In genomic region chr19:4122411-4123370, GRCm38 (mm10) we compare ENCODE assay signal across 20 mouse cellular contexts. TPM values are rescaled to one million over a fixed set of nuclear protein-coding genes. Genes with fewer than 3 reads are reported as not detected.
DNase-seq lines count a peak whose midpoint lies in the region; ATAC-seq and TF ChIP-seq lines count a peak whose summit lies in the region.
"Had no signal": no experiment of that assay in that cellular context is flagged by ENCODE, and none has a peak within 500 bp of the region (broad histone marks: within the 10 kb centered on the region; RNA-seq: fewer than 3 reads in every experiment).

No protein-coding gene starts in this region.

- H3K9ac ChIP-seq in liver, embryonic 16.5 days (ENCODE audit: low read depth, low read length), result no peak overlapping the region
- H3K9ac ChIP-seq: embryonic facial prominence, embryonic 15.5 days; forebrain, embryonic 15.5 days; midbrain, embryonic 15.5 days had no signal

- peak overlapping the region; percentile 84 for H3K27ac ChIP-seq in bone marrow macrophage, adult 2 months (ENCODE audit: insufficient read depth, low read depth, low read length)
- peak overlapping the region; percentile 75 for H3K27ac ChIP-seq in liver, embryonic 16.5 days (ENCODE audit: low read length)
- no peak overlapping the region for H3K27ac ChIP-seq in midbrain, embryonic 10.5 days (replicated peaks)
- H3K27ac ChIP-seq: embryonic facial prominence, embryonic 15.5 days had no signal

- no peaks in the 10 kb centered on the region for H3K36me3 ChIP-seq in liver, embryonic 16.5 days (ENCODE audit: control insufficient read depth, insufficient read depth)
- H3K36me3 ChIP-seq in midbrain, embryonic 10.5 days, result peaks cover 10% of the 10 kb centered on the region

- peak; percentile 43 for DNase-seq in CD4-positive, CD25-positive, alpha-beta regulatory T cell, adult 2 months (ENCODE audit: low read depth, low spot score)
- peak; percentile 45 for DNase-seq in 3T3-L1 (ENCODE audit: low read depth, low spot score)
- no peak for DNase-seq in thymus, postnatal 4 days
- no peak for DNase-seq in lung, postnatal 10 days
- DNase-seq in midbrain, embryonic 10.5 days (ENCODE audit: low spot score), result no peak
- DNase-seq: cerebellum, adult 2 months; gastrocnemius, postnatal 10 days; kidney, adult 11 months; kidney, postnatal 4 days; thymus, adult 2 months had no signal

- no peak overlapping the region for H3K4me3 ChIP-seq in bone marrow macrophage, adult 2 months (ENCODE audit: insufficient read depth, low read length)
- no peak overlapping the region for H3K4me3 ChIP-seq in liver, embryonic 16.5 days (ENCODE audit: low read depth, low read length)
- H3K4me3 ChIP-seq in midbrain, embryonic 10.5 days, result no peak overlapping the region
- H3K4me3 ChIP-seq: embryonic facial prominence, embryonic 15.5 days; forebrain, embryonic 15.5 days had no signal

- no peaks in the 10 kb centered on the region for H3K9me3 ChIP-seq in liver, embryonic 16.5 days (replicated peaks; ENCODE audit: control insufficient read depth, low read length)
- H3K9me3 ChIP-seq in midbrain, embryonic 10.5 days (replicated peaks), result no peaks in the 10 kb centered on the region
- H3K9me3 ChIP-seq: embryonic facial prominence, embryonic 15.5 days; forebrain, embryonic 15.5 days; midbrain, embryonic 15.5 days had no signal

- H3K4me2 ChIP-seq in liver, embryonic 16.5 days (ENCODE audit: low read depth, low read length), result peak overlapping the region; percentile 18
- H3K4me2 ChIP-seq: embryonic facial prominence, embryonic 15.5 days; forebrain, embryonic 15.5 days; heart, embryonic 11.5 days had no signal

- 27% methylated on average over 7 of the region's 7 CpGs for WGBS in liver, embryonic 16.5 days (ENCODE audit: insufficient replicate concordance)
- 86% methylated on average over 7 of the region's 7 CpGs for WGBS in midbrain, embryonic 10.5 days

- TF ChIP-seq POLR2A in bone marrow macrophage, adult 2 months (IDR thresholded peaks at IDR 0.05; ENCODE audit: borderline replicate concordance, low read depth, low read length), result no peak

- no peak for TF ChIP-seq CTCF in bone marrow macrophage, adult 2 months (IDR thresholded peaks at IDR 0.05; ENCODE audit: low read depth, low read length)

- H3K27me3 ChIP-seq in liver, embryonic 16.5 days (ENCODE audit: control insufficient read depth, insufficient read depth, low read depth, low read length), result no peaks in the 10 kb centered on the region
- H3K27me3 ChIP-seq in midbrain, embryonic 10.5 days (ENCODE audit: low read depth, poor library complexity, severe bottlenecking), result peaks cover 8% of the 10 kb centered on the region; the same call in 1 of the 2 replicates
- H3K27me3 ChIP-seq: embryonic facial prominence, embryonic 15.5 days; forebrain, embryonic 15.5 days; midbrain, embryonic 15.5 days had no signal

- peaks cover 41% of the 10 kb centered on the region for H3K4me1 ChIP-seq in bone marrow macrophage, adult 2 months (ENCODE audit: control insufficient read depth, insufficient read depth, low read length)
- peaks cover 58% of the 10 kb centered on the region for H3K4me1 ChIP-seq in liver, embryonic 16.5 days (ENCODE audit: control insufficient read depth, low read depth, low read length)
- peaks cover 35% of the 10 kb centered on the region for H3K4me1 ChIP-seq in midbrain, embryonic 10.5 days

- ATAC-seq in CD4-positive, CD25-positive, alpha-beta regulatory T cell, adult 4 months, result no peak
- ATAC-seq in liver, embryonic 16.5 days (ENCODE audit: low read depth), result no peak
- ATAC-seq: forebrain, embryonic 15.5 days had no signal

RNA-seq across cellular contexts. Expression of gene Aip, which starts 3.0 kb away (rescaled TPM):
- polyA plus RNA-seq in CD4-positive, CD25-positive, alpha-beta regulatory T cell, adult 4 months (2017; shearing (Covaris generic)), result 100 to 1,000 TPM; 179 to 208 TPM
- polyA plus RNA-seq in bone marrow macrophage, adult 2 months (2012; ENCODE audit: insufficient read depth, insufficient read length, missing spikeins), result 75.1 and 75.6 TPM in 2 replicates
- polyA plus RNA-seq in liver, embryonic 16.5 days (2015; fragmentation: Nextera tagmentation; extraction: Ambion mirVana), result 32.4 and 32.6 TPM in 2 replicates
- polyA plus RNA-seq in midbrain, embryonic 10.5 days (2016; fragmentation: Nextera tagmentation; extraction: Ambion mirVana), result 60.6 and 61.7 TPM in 2 replicates

RNA-seq across cellular contexts. Expression of gene Gpr152, which starts 16.9 kb away (rescaled TPM):
- polyA plus RNA-seq in CD4-positive, CD25-positive, alpha-beta regulatory T cell, adult 4 months (2017; shearing (Covaris generic)), result under 1 TPM in 1 of 2 experiments, not detected in 1; 0.29 TPM
- polyA plus RNA-seq in bone marrow macrophage, adult 2 months (2012; ENCODE audit: insufficient read depth, insufficient read length, missing spikeins), result not detected in 2 replicates
- polyA plus RNA-seq in liver, embryonic 16.5 days (2015; fragmentation: Nextera tagmentation; extraction: Ambion mirVana), result 0.02 TPM in 1 of 2 replicates, not detected in the other
- not detected in 2 replicates for polyA plus RNA-seq in midbrain, embryonic 10.5 days (2016; fragmentation: Nextera tagmentation; extraction: Ambion mirVana)
- polyA plus RNA-seq: embryonic facial prominence, embryonic 15.5 days; forebrain, embryonic 15.5 days; heart, embryonic 11.5 days; limb, embryonic 11.5 days; lung, embryonic 16.5 days; neural tube, embryonic 14.5 days had no signal

RNA-seq across cellular contexts. Expression of gene Cabp4, which starts 21.1 kb away (rescaled TPM):
- polyA plus RNA-seq in CD4-positive, CD25-positive, alpha-beta regulatory T cell, adult 4 months (2017; shearing (Covaris generic)), result under 1 TPM; 0.79 to 0.92 TPM
- polyA plus RNA-seq in bone marrow macrophage, adult 2 months (2012; ENCODE audit: insufficient read depth, insufficient read length, missing spikeins), result not detected in 2 replicates
- polyA plus RNA-seq in liver, embryonic 16.5 days (2015; fragmentation: Nextera tagmentation; extraction: Ambion mirVana), result 0.18 and 0.20 TPM in 2 replicates
- not detected in 2 replicates for polyA plus RNA-seq in midbrain, embryonic 10.5 days (2016; fragmentation: Nextera tagmentation; extraction: Ambion mirVana)
- polyA plus RNA-seq: heart, embryonic 11.5 days; limb, embryonic 11.5 days; lung, embryonic 16.5 days had no signal

RNA-seq across cellular contexts. Expression of gene Pitpnm1, which starts 22.9 kb away (rescaled TPM):
- polyA plus RNA-seq in CD4-positive, CD25-positive, alpha-beta regulatory T cell, adult 4 months (2017; shearing (Covaris generic)), result 100 to 1,000 TPM in 1 of 2 experiments, 10 to 100 TPM in 1; 98.7 to 113 TPM
- polyA plus RNA-seq in bone marrow macrophage, adult 2 months (2012; ENCODE audit: insufficient read depth, insufficient read length, missing spikeins), result 72.3 and 86.7 TPM in 2 replicates
- 6.6 and 7.3 TPM in 2 replicates for polyA plus RNA-seq in liver, embryonic 16.5 days (2015; fragmentation: Nextera tagmentation; extraction: Ambion mirVana)
- polyA plus RNA-seq in midbrain, embryonic 10.5 days (2016; fragmentation: Nextera tagmentation; extraction: Ambion mirVana), result 12.8 and 15.1 TPM in 2 replicates

RNA-seq across cellular contexts. Expression of gene Cdk2ap2, which starts 25.7 kb away (rescaled TPM):
- 100 to 1,000 TPM; 328 to 403 TPM for polyA plus RNA-seq in CD4-positive, CD25-positive, alpha-beta regulatory T cell, adult 4 months (2017; shearing (Covaris generic))
- polyA plus RNA-seq in bone marrow macrophage, adult 2 months (2012; ENCODE audit: insufficient read depth, insufficient read length, missing spikeins), result 98.0 and 98.3 TPM in 2 replicates
- polyA plus RNA-seq in liver, embryonic 16.5 days (2015; fragmentation: Nextera tagmentation; extraction: Ambion mirVana), result 112 and 117 TPM in 2 replicates
- 76.2 and 82.5 TPM in 2 replicates for polyA plus RNA-seq in midbrain, embryonic 10.5 days (2016; fragmentation: Nextera tagmentation; extraction: Ambion mirVana)

Comparison
In these comparisons a context has a peak if more than half of its experiments do, and no peak if none do; other contexts are left out.
1. DNase-seq: peak in CD4-positive, CD25-positive, alpha-beta regulatory T cell, adult 2 months (single experiment) and 3T3-L1 (single experiment); none in thymus, postnatal 4 days (single experiment), lung, postnatal 10 days (single experiment) and midbrain, embryonic 10.5 days (single experiment).